Mouse (Mus musculus): ENCODE results near the gene Mfsd6. TPM values are rescaled to one million over a fixed set of nuclear protein-coding genes. Genes with fewer than 3 reads are reported as not detected.
A peak's percentile ranks its signal among the peaks of the same experiment; 100 is the strongest.

Mfsd6 gene
- total and polyA plus RNA-seq, 3 experiments: 2.9 to 6.4 TPM; not detected in 1

DNA sequence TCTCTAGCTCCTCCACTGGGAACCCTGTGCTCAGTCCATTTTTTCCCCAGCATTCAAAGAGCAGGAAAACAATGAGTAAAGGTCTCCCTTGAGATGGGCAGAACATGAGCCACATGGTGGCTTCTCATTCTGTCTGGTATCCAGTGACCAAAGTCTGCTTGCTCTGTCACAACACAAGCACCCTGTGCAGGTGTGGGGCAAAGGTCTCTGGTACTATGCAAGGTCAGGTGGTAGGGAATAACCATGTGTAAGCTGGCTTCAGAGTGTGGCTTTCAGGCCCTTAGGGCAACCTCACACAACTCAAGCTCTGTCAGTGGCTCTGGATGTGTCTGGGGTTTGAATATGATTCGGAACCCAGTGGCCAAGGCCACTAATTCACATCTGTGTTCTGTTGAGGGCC, 22.7 kb upstream of the Mfsd6 start:
- TF ChIP-seq POLR2A (IDR thresholded peaks at IDR 0.05; ENCODE audit: control insufficient read depth in 1 of 2, insufficient read depth in 1 of 2, low read depth in 1 of 2, low read length in 2 of 2, poor library complexity in 1 of 2) (no peak), ZC3H11A (IDR thresholded peaks at IDR 0.05; ENCODE audit: low read depth, low read length) (no peak), MYB (IDR thresholded peaks at IDR 0.05; ENCODE audit: low read depth, low read length) (no peak), EP300 (IDR thresholded peaks at IDR 0.05; ENCODE audit: low read depth in 1 of 2, low read length in 2 of 2) (no peak), USF2 (IDR thresholded peaks at IDR 0.05; ENCODE audit: borderline replicate concordance in 1 of 2, insufficient read depth in 1 of 2, low read depth in 1 of 2, low read length in 2 of 2) (no peak), MYC (IDR thresholded peaks at IDR 0.05; ENCODE audit: low read depth, low read length) (no peak), POLR2AphosphoS5 (IDR thresholded peaks at IDR 0.05; ENCODE audit: borderline replicate concordance, low read depth, low read length) (no peak), KAT2A (conservative IDR thresholded peaks at IDR 0.05; ENCODE audit: low read depth, low read length) (no peak), ZKSCAN1 (IDR thresholded peaks at IDR 0.05; ENCODE audit: low read depth, low read length) (no peak), RCOR1 (IDR thresholded peaks at IDR 0.05; ENCODE audit: low read depth, low read length) (no peak), MAZ (IDR thresholded peaks at IDR 0.05; ENCODE audit: low read depth, low read length) (no peak)
- H3K79me2 ChIP-seq (ENCODE audit: control insufficient read depth, insufficient read depth, low read length, poor library complexity): no peaks in the 10 kb centered on the region
- no peaks in the 10 kb centered on the region for H3K27me3 ChIP-seq (ENCODE audit: control insufficient read depth in 1 of 2, insufficient read depth in 2 of 2, low read length in 2 of 2)
- H3K9ac ChIP-seq (ENCODE audit: control insufficient read depth, low read depth, low read length, poor library complexity, severe bottlenecking): no peak overlapping the region
- no peak overlapping the region for H3K27ac ChIP-seq (ENCODE audit: control insufficient read depth, low read depth, low read length)
- H3K4me1 ChIP-seq (ENCODE audit: control insufficient read depth in 1 of 2, insufficient read depth in 2 of 2, low read length in 2 of 2): peaks cover 8 to 9% of the 10 kb centered on the region in 2 experiments
- peaks cover 0 to 9% of the 10 kb centered on the region in 2 experiments; a peak in 2 of 4 replicates for H3K36me3 ChIP-seq (ENCODE audit: control insufficient read depth in 1 of 2, insufficient read depth in 2 of 2, low read length in 2 of 2)
- no peak overlapping the region for H3K4me3 ChIP-seq (ENCODE audit: control insufficient read depth in 1 of 2, insufficient read depth in 1 of 2, low read depth in 2 of 2, low read length in 2 of 2)
- no peak for DNase-seq (ENCODE audit: low read depth, low spot score)
- H3K9me3 ChIP-seq (replicated peaks; ENCODE audit: insufficient read depth, low read length): no peaks in the 10 kb centered on the region

DNA sequence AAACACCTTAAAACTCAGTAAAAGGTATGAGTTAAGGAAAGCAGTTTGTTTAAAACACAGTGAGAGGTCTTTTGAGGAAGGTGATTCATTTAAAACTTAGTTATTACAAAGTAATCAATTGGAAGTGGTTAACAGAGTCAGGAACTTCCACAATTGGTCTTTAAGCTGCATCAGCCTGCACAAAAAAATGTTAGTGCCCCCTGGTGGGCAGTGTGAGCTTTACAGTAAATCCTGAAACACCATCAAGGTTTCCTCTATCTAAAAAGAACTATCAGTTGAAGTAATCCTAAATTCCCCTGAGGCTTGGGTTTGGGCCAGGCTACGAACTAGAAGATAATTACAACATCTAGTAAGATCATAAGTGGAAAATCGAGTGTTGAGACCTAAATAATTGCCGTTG, 21.0 kb upstream of the Mfsd6 start:
- H3K4me1 ChIP-seq (ENCODE audit: control insufficient read depth in 1 of 2, insufficient read depth in 2 of 2, low read length in 2 of 2): peaks cover 6 to 8% of the 10 kb centered on the region in 2 experiments
- no peak overlapping the region for H3K4me3 ChIP-seq (ENCODE audit: control insufficient read depth in 1 of 2, insufficient read depth in 1 of 2, low read depth in 2 of 2, low read length in 2 of 2)
- DNase-seq (ENCODE audit: low read depth, low spot score): peak; percentile 78
- H3K9ac ChIP-seq (ENCODE audit: control insufficient read depth, low read depth, low read length, poor library complexity, severe bottlenecking): no peak overlapping the region
- no peak for TF ChIP-seq ZKSCAN1 (IDR thresholded peaks at IDR 0.05; ENCODE audit: low read depth, low read length)
- peak; percentile 87 for TF ChIP-seq RAD21 (IDR thresholded peaks at IDR 0.05; ENCODE audit: low read depth, low read length)
- no peak for TF ChIP-seq TAL1 (IDR thresholded peaks at IDR 0.05; ENCODE audit: low read length)
- no peak for TF ChIP-seq MEF2A (IDR thresholded peaks at IDR 0.05; ENCODE audit: extremely low read depth, insufficient replicate concordance, low read depth, low read length, poor library complexity, severe bottlenecking)
- no peak for TF ChIP-seq POLR2AphosphoS2 (IDR thresholded peaks at IDR 0.05; ENCODE audit: low read length)
- TF ChIP-seq SIN3A (IDR thresholded peaks at IDR 0.05; ENCODE audit: low read length): 0 out of 2 replicates have a peak, but pooled peaks have one; percentile 25
- 0 out of 2 replicates have a peak, but pooled peaks have one; percentile 27 for TF ChIP-seq RCOR1 (IDR thresholded peaks at IDR 0.05; ENCODE audit: low read depth, low read length)
- no peak for TF ChIP-seq GABPA (IDR thresholded peaks at IDR 0.05; ENCODE audit: low read depth, low read length)
- TF ChIP-seq ZNF384 (IDR thresholded peaks at IDR 0.05; ENCODE audit: low read depth, low read length): peak; percentile 47; the same call in 1 of the 2 replicates
- TF ChIP-seq MAX (IDR thresholded peaks at IDR 0.05; ENCODE audit: low read length): no peak
- TF ChIP-seq MAFK (IDR thresholded peaks at IDR 0.05; ENCODE audit: borderline replicate concordance, low read depth, low read length): no peak
- no peak for TF ChIP-seq ZMIZ1 (IDR thresholded peaks at IDR 0.05; ENCODE audit: low read depth, low read length)
- 0 out of 2 replicates have a peak, but pooled peaks have one; percentile 7 for TF ChIP-seq BHLHE40 (IDR thresholded peaks at IDR 0.05; ENCODE audit: borderline replicate concordance, low read depth, low read length)
- TF ChIP-seq TCF12 (IDR thresholded peaks at IDR 0.05; ENCODE audit: low read depth, low read length): 0 out of 2 replicates have a peak, but pooled peaks have one; percentile 11
- peak; percentile 60 to 90 (median 65) for TF ChIP-seq CTCF (IDR thresholded peaks at IDR 0.05 in 2 of 3, conservative IDR thresholded peaks at IDR 0.05 in 1 of 3; ENCODE audit: control insufficient read depth in 1 of 3, insufficient read depth in 1 of 3, low read depth in 2 of 3, low read length in 3 of 3, poor library complexity in 1 of 3, severe bottlenecking in 1 of 3)
- TF ChIP-seq ZC3H11A (IDR thresholded peaks at IDR 0.05; ENCODE audit: low read depth, low read length): peak; percentile 94
- TF ChIP-seq SMC3 (IDR thresholded peaks at IDR 0.05; ENCODE audit: low read depth, low read length): peak; percentile 96
- no peak overlapping the region for H3K27ac ChIP-seq (ENCODE audit: control insufficient read depth, low read depth, low read length)
- H3K79me2 ChIP-seq (ENCODE audit: control insufficient read depth, insufficient read depth, low read length, poor library complexity): no peaks in the 10 kb centered on the region
- no peaks in the 10 kb centered on the region for H3K27me3 ChIP-seq (ENCODE audit: control insufficient read depth in 1 of 2, insufficient read depth in 2 of 2, low read length in 2 of 2)
- H3K9me3 ChIP-seq (replicated peaks; ENCODE audit: insufficient read depth, low read length): no peaks in the 10 kb centered on the region
- peaks cover 0 to 4% of the 10 kb centered on the region in 2 experiments; a peak in 2 of 4 replicates for H3K36me3 ChIP-seq (ENCODE audit: control insufficient read depth in 1 of 2, insufficient read depth in 2 of 2, low read length in 2 of 2)
